Mouse (Mus musculus): ENCODE measurements at regions not wholly inside any gene's neighbourhood (a gene's known extent, or its start where the extent isn't known, plus 50 kb on each side); places are given as distances from the start of the nearest gene placed in this dataset.
"Not testable (repeated sequence)": the region's sequence is repeated elsewhere in the genome, so short reads cannot be mapped to it uniquely, and the experiment has no call there.

GRCm38 (mm10) chr16:61056175-61056574, 450.8 kb upstream of the Epha6 start:
- DNase-seq = not testable (repeated sequence)

- DNase-seq = peak; percentile 13
Observed at GRCm38 (mm10) chr16:61041140-61041586, 435.8 kb upstream of the Epha6 start.
